Mouse (Mus musculus) embryonic stem cell, embryonic (primary cell): ENCODE results near the gene Zfp973.
"Not testable (repeated sequence)": the region's sequence is repeated elsewhere in the genome, so short reads cannot be mapped to it uniquely, and the experiment has no call there.

Source experiments
- CTCF ChIA-PET, 4 experiments: fragments of 300-600 bp in 2 of 4; fragments of 350-600 bp in 2 of 4; sonication (Branson Sonifier 250); formaldehyde crosslinking; loops; one replicate each; lab custom pipeline; 2022; ENCODE audit warnings: inconsistent platforms in 2 of 4; lab: Charles Lee
- POLR2A ChIA-PET, 4 experiments: fragments of 300-600 bp in 2 of 4; fragments of 350-600 bp in 2 of 4; sonication (Branson Sonifier 250); formaldehyde crosslinking; loops; one replicate each; lab custom pipeline; 2022; ENCODE audit warnings: antibody characterized with exemption in 4 of 4, inconsistent platforms in 1 of 4; lab: Charles Lee

Gene Zfp973

DNA sequence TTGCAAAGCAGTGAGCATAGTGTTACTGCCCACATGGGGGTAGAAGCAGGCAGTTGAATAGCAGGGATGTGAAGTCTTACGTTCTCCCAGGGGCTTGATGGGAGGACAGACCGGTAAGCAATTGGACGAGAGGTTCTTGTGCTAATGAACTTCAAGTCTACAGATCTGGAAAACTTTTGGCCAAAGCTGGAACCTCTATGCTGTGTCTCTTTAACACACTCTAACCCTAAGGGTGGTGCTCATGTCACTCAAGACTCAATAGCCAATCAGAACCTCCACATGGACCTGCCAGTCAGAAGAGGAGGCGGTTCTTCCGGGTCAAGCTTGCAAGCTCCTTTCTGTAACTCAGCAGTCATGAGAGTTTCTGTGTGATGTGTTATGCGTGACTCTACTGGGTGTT, at the start of gene Zfp973:
Zfp973 (plus strand) TSS at position 301 of the 400 bp plus-strand sequence.
- CTCF ChIA-PET, POLR2A ChIA-PET: not testable (repeated sequence)

DNA sequence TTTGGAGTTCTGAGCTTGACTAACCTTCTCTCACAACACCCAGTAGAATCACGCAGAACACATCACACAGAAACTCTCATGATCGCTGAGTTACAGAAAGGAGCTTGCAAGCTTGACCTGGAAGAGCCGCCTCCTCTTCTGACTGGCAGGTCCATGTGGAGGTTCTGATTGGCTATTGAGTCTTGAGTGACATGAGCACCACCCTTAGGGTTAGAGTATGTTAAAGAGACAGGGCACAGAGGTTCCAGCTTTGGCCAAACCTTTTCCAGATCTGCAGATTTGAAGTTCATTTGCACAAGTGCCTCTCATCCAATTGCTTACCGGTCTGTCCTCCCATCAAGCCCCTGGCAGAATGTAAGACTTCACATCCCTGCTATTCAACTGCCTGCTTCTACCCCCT, 34.1 kb upstream of the Zfp973 start, which contains the start of gene Gm14308:
Gm14308 (minus strand) TSS at position 101 of the 400 bp plus-strand sequence.
- CTCF ChIA-PET, POLR2A ChIA-PET: not testable (repeated sequence)

DNA sequence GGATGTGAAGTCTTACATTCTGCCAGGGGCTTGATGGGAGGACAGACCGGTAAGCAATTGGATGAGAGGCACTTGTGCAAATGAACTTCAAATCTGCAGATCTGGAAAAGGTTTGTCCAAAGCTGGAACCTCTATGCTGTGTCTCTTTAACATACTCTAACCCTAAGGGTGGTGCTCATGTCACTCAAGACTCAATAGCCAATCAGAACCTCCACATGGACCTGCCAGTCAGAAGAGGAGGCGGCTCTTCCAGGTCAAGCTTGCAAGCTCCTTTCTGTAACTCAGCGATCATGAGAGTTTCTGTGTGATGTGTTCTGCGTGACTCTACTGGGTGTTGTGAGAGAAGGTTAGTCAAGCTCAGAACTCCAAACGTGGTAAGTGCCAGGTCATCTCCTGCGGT, 37.7 kb downstream of the Zfp973 start, which contains the start of gene Gm14305:
Gm14305 (plus strand) TSS at position 278 of the 400 bp plus-strand sequence.
- POLR2A ChIA-PET, result not testable (repeated sequence)

More for the DNA sequence above, 37.7 kb downstream of the Zfp973 start, which contains the start of gene Gm14305:
- CTCF ChIA-PET, result not testable (repeated sequence)
